Mouse (Mus musculus) limb, embryonic 13.5 days (tissue): ENCODE measurements around the gene Lpp. TPM values are rescaled to one million over a fixed set of nuclear protein-coding genes. Genes with fewer than 3 reads are reported as not detected.

Source experiments
- ATAC-seq: fragments of 200-750 bp; cut with Nextera tagmentation; 2 replicates; pipeline ENCODE4 v1.8.0; 2017; ENCODE audit warnings: low read depth, moderate number of reproducible peaks, moderate TSS enrichment; ENCODE audit not compliant: low FRiP score
- H3K27ac ChIP-seq: fragments of 300-500 bp; sonication (generic); 2 replicates; pipeline ENCODE4 v1.5.1; 2015; ENCODE audit warnings: inconsistent platforms, mild to moderate bottlenecking, moderate library complexity
- H3K27me3 ChIP-seq: fragments of 300-500 bp; sonication (generic); 2 replicates; pipeline ENCODE4 v1.6.1; 2015; ENCODE audit warnings: mild to moderate bottlenecking, inconsistent platforms
- H3K36me3 ChIP-seq: fragments of 300-500 bp; sonication (generic); 2 replicates; pipeline ENCODE4 v1.6.1; 2015; ENCODE audit warnings: inconsistent platforms, mild to moderate bottlenecking, moderate library complexity
- H3K4me1 ChIP-seq: fragments of 300-500 bp; sonication (generic); 2 replicates; pipeline ENCODE4 v1.6.1; 2015; ENCODE audit warnings: inconsistent platforms
- H3K4me2 ChIP-seq: fragments of 300-500 bp; sonication (generic); replicated peaks from 2 replicates; pipeline ENCODE4 v1.6.1; 2015; ENCODE audit warnings: inconsistent platforms, mild to moderate bottlenecking, moderate library complexity
- H3K4me3 ChIP-seq: fragments of 300-500 bp; sonication (generic); 2 replicates; pipeline ENCODE4 v1.5.1; 2015; ENCODE audit warnings: moderate library complexity, mild to moderate bottlenecking, inconsistent platforms
- H3K9ac ChIP-seq: fragments of 300-500 bp; sonication (generic); 2 replicates; pipeline ENCODE4 v1.6.1; 2015; ENCODE audit warnings: mild to moderate bottlenecking, inconsistent platforms
- H3K9me3 ChIP-seq: fragments of 300-500 bp; sonication (generic); 2 replicates; pipeline ENCODE4 v1.6.1; 2016; ENCODE audit warnings: inconsistent platforms
- WGBS: fragments of 180-500 bp; shearing (Covaris S2); methylation state at CpG from one replicate; pipeline ENCODE4 v1.1.7; 2015; 5-methylcytosine and 5-hydroxymethylcytosine counted together
- polyA plus RNA-seq: library from polyadenylated mRNA; unstranded; fragments of >200 nt; fragmentation: Nextera tagmentation; extraction: Ambion mirVana; gene quantifications from 2 replicates; pipeline ENCODE4 v1.2.1, GENCODE M21; 2015

The Lpp gene
- polyA plus RNA-seq, 1 experiment from 2014 or later: 56.0 TPM

- no peaks in the 10 kb centered on the region for H3K27me3 ChIP-seq
- no peak overlapping the region for H3K27ac ChIP-seq
- ATAC-seq: no peak
- H3K9me3 ChIP-seq: no peaks in the 10 kb centered on the region
- H3K4me1 ChIP-seq: no peaks in the 10 kb centered on the region
- no peak overlapping the region for H3K4me2 ChIP-seq
- no peak overlapping the region for H3K9ac ChIP-seq
- H3K4me3 ChIP-seq: no peak overlapping the region
- H3K36me3 ChIP-seq: no peaks in the 10 kb centered on the region
Observed at GRCm38 (mm10) chr16:24376478-24376877, 16.8 kb upstream of the Lpp start.

GRCm38 (mm10) chr16:24390596-24390995 lies 2.7 kb upstream of the Lpp start:
- Histone ChIP-seq H3K9ac (no peak overlapping the region), H3K4me2 (no peak overlapping the region), H3K9me3 (no peaks in the 10 kb centered on the region), H3K27ac (no peak overlapping the region), H3K36me3 (no peaks in the 10 kb centered on the region), H3K27me3 (no peaks in the 10 kb centered on the region), H3K4me1 (peaks cover 21% of the 10 kb centered on the region), H3K4me3 (no peak overlapping the region)
- WGBS: 84% methylated on average over 5 of the region's 5 CpGs
- no peak for ATAC-seq

DNA sequence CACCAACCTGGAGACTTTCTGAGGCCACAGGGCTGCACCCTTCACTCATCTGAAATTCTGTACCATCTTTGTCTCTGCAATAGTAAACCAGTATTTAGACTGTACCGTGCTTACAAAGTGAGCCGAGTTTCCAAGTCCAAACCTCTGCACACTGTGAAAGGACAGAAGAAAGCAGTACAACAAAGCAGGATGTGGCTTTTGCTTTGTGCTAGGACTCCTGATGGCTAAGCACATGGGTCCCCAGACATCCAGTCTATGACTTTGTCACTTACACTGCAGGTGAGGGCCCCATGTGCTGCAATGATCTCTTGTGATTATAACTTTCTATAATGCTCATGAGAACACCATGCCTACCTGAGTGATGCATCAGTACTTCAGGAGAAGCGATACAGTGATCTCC lies 2.2 kb upstream of the Lpp start:
- Histone ChIP-seq H3K27me3 (no peaks in the 10 kb centered on the region), H3K27ac (no peak overlapping the region), H3K4me2 (no peak overlapping the region), H3K36me3 (no peaks in the 10 kb centered on the region), H3K4me1 (peaks cover 21% of the 10 kb centered on the region), H3K9ac (no peak overlapping the region), H3K4me3 (no peak overlapping the region), H3K9me3 (no peaks in the 10 kb centered on the region)
- no peak for ATAC-seq
- WGBS: 90% methylated on average over 3 of the region's 3 CpGs

- peak overlapping the region; percentile 73 for H3K4me2 ChIP-seq
- H3K27me3 ChIP-seq: no peaks in the 10 kb centered on the region
- 0 out of 2 replicates have a peak overlapping the region, but pooled peaks have one; percentile 85 for H3K4me3 ChIP-seq
- H3K9ac ChIP-seq: no peak overlapping the region
- no peak for ATAC-seq
- no peaks in the 10 kb centered on the region for H3K9me3 ChIP-seq
- H3K36me3 ChIP-seq: no peaks in the 10 kb centered on the region
- peaks cover 29% of the 10 kb centered on the region for H3K4me1 ChIP-seq
- WGBS: 88% methylated on average over 7 of the region's 7 CpGs
- peak overlapping the region; percentile 97; the same call in 1 of the 2 replicates for H3K27ac ChIP-seq
Observed at GRCm38 (mm10) chr16:24391901-24392300, 1.4 kb upstream of the Lpp start.

DNA sequence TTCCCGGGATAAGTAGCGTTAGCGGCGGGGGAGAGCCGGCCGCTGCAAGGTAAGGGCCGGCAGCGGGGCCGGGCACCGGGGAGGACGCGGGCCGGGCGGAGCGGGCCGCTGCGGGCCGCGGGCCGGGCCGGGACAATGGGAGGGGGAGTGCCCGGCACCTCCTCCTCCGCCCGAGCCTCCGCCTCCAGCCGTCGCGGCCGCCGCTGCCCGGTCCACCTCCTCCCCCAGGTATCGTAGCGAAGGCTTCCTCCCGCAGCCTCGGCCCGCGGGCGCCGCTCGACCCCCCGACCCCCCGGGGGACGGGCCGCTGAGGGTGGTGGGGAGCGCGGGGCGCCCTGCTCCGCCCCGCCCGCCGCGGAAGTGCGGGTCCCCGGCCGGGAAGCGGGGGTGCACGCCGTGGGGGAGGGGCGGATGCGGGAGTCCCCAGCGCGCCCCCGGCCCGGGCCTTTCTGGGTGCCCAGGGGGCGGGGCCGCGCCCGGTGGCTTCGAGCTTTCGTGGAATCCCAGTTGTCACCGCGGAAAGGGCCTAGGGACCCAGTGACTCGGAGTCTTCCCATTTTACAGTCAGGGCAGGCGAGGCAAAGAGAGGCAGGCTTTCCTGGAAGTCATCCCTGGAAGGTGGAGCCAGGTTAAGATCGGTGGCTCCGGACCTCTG lies 376 bp downstream of the Lpp start:
- H3K4me1 ChIP-seq: peaks cover 44% of the 10 kb centered on the region
- no peaks in the 10 kb centered on the region for H3K27me3 ChIP-seq
- H3K27ac ChIP-seq: peak overlapping the region; percentile 97
- peak overlapping the region; percentile 97 for H3K9ac ChIP-seq
- no peaks in the 10 kb centered on the region for H3K9me3 ChIP-seq
- peak overlapping the region; percentile 73 for H3K4me2 ChIP-seq
- peak overlapping the region; percentile 85 for H3K4me3 ChIP-seq
- no peaks in the 10 kb centered on the region for H3K36me3 ChIP-seq
- under 1% methylated on average over 35 of the region's 76 CpGs for WGBS
- ATAC-seq: peak; percentile 48

DNA sequence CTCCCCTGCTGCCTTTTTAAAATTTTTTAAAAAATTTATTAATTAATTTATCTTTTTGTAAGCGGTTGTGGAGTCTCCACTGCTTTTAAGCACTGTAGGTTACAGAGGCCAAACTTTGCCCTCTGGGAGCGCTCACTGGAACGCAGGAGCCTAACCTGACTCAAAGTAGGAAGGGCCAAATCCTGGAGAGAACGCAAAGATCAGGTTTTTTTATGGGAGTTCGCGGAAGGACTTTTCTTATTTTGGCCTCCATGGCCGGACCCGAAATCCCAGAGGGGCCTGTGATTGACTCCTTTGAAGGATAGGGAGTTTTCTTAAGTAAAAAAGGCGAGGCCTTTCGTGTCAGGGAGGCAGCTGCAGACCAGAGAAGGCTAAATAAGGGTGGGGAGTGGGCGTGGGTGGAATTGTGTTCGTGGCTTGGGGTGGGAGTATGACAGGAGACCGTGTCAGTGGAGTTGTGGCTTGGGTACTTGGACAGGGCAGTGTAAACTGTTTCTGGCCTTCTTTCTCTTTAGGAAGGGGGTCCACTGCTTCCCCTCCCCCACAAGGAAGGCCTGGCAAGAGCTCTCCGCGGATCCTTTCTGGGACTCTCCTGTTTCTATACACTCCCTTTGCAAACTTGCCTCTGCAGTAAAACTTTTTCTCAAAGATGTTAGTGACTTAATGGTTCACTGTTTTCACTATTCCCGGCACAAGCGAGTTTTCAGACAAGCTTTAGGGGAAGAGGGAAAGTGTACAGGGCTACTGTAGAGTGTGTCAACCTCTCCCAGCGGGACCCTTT lies 1.1 kb downstream of the Lpp start:
- H3K4me2 ChIP-seq: peak overlapping the region; percentile 73
- ATAC-seq: no peak
- H3K36me3 ChIP-seq: no peaks in the 10 kb centered on the region
- H3K9ac ChIP-seq: peak overlapping the region; percentile 97
- H3K27me3 ChIP-seq: no peaks in the 10 kb centered on the region
- H3K4me3 ChIP-seq: peak overlapping the region; percentile 85
- peak overlapping the region; percentile 97 for H3K27ac ChIP-seq
- no peaks in the 10 kb centered on the region for H3K9me3 ChIP-seq
- H3K4me1 ChIP-seq: peaks cover 49% of the 10 kb centered on the region
- WGBS: 4% methylated on average over 18 of the region's 18 CpGs

GRCm38 (mm10) chr16:24395100-24395499 lies 1.8 kb downstream of the Lpp start:
- peak overlapping the region; percentile 97; the same call in 1 of the 2 replicates for H3K27ac ChIP-seq
- H3K4me2 ChIP-seq: peak overlapping the region; percentile 73
- H3K4me3 ChIP-seq: peak overlapping the region; percentile 85
- no peak overlapping the region for H3K9ac ChIP-seq
- no peaks in the 10 kb centered on the region for H3K27me3 ChIP-seq
- no peaks in the 10 kb centered on the region for H3K9me3 ChIP-seq
- H3K36me3 ChIP-seq: no peaks in the 10 kb centered on the region
- no peak for ATAC-seq
- WGBS: 68% methylated on average over 2 of the region's 2 CpGs
- peaks cover 49% of the 10 kb centered on the region for H3K4me1 ChIP-seq

- H3K4me1 ChIP-seq: peaks cover 49% of the 10 kb centered on the region
Observed at GRCm38 (mm10) chr16:24396504-24396903, 3.2 kb downstream of the Lpp start.

GRCm38 (mm10) chr16:24398476-24398875 lies 5.2 kb downstream of the Lpp start:
- Histone ChIP-seq H3K9ac (no peak overlapping the region), H3K27me3 (no peaks in the 10 kb centered on the region), H3K4me3 (no peak overlapping the region), H3K4me2 (no peak overlapping the region), H3K27ac (no peak overlapping the region), H3K9me3 (no peaks in the 10 kb centered on the region), H3K36me3 (peaks cover 7% of the 10 kb centered on the region), H3K4me1 (peaks cover 39% of the 10 kb centered on the region)
- no peak for ATAC-seq
- 14% methylated on average over 4 of the region's 4 CpGs for WGBS

More at GRCm38 (mm10) chr16:24396504-24396903, 3.2 kb downstream of the Lpp start:
- no peaks in the 10 kb centered on the region for H3K27me3 ChIP-seq
- WGBS: 82% methylated on average over 7 of the region's 7 CpGs
- H3K9ac ChIP-seq: no peak overlapping the region
- H3K9me3 ChIP-seq: no peaks in the 10 kb centered on the region
- no peak overlapping the region for H3K4me3 ChIP-seq
- no peak for ATAC-seq
- H3K27ac ChIP-seq: no peak overlapping the region
- H3K4me2 ChIP-seq: 0 out of 2 replicates have a peak overlapping the region, but pooled peaks have one; percentile 0
- H3K36me3 ChIP-seq: peaks cover 4% of the 10 kb centered on the region; the same call in 1 of the 2 replicates

DNA sequence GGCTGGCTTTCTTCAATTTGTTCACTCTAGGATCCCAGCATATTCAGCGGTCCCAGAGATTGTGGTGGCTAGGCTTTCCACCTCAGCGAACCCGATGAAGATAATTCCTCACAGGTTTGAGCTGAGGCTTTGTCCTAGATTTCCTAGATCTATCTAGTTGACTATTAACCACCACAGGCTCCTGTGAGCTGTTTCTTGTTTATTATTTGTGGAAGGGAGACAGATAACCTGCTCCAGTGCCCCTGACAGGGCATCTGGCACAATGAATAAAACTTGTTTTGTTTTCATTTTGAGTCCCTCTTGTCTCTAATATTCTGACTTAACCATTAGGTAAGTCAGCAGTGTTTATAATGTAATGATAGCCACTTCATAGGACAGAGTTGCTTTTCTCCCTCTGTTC lies 5.6 kb downstream of the Lpp start:
- ATAC-seq: no peak
- peaks cover 11% of the 10 kb centered on the region for H3K36me3 ChIP-seq
- WGBS: 57% methylated on average over 3 of the region's 3 CpGs

DNA sequence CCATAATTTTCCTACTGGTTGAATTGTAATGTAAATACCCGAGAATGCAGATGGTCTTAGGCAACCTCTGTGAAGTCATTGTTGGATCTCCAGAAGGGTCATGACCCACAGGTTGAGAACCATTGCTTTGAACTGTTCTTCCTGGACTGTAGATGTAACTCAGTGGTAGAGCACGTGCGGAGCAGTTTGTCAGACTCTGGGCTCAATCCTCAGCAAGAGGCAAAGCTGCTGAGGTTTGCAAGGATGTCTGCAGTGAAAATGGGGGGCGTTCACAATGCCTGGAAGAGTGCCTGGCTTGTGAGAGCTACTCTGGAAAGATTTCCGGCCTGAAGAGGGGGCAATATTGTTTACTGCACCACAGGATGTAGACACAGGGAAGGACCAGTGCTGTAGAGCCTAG lies 6.2 kb downstream of the Lpp start:
- Histone ChIP-seq H3K27me3 (no peaks in the 10 kb centered on the region), H3K36me3 (peaks cover 17% of the 10 kb centered on the region), H3K4me3 (no peak overlapping the region), H3K4me1 (peaks cover 38% of the 10 kb centered on the region), H3K9me3 (no peaks in the 10 kb centered on the region), H3K9ac (no peak overlapping the region), H3K27ac (no peak overlapping the region), H3K4me2 (no peak overlapping the region)
- no peak for ATAC-seq
- 69% methylated on average over 5 of the region's 5 CpGs for WGBS

More for the DNA sequence above, 5.6 kb downstream of the Lpp start:
- no peak overlapping the region for H3K4me3 ChIP-seq
- peaks cover 39% of the 10 kb centered on the region for H3K4me1 ChIP-seq
- H3K4me2 ChIP-seq: no peak overlapping the region
- no peak overlapping the region for H3K27ac ChIP-seq
- H3K9me3 ChIP-seq: no peaks in the 10 kb centered on the region
- H3K27me3 ChIP-seq: no peaks in the 10 kb centered on the region
- H3K9ac ChIP-seq: no peak overlapping the region

- peaks cover 28% of the 10 kb centered on the region for H3K36me3 ChIP-seq
- no peak overlapping the region for H3K4me3 ChIP-seq
- peaks cover 7% of the 10 kb centered on the region; the same call in 1 of the 2 replicates for H3K9me3 ChIP-seq
- WGBS: 90% methylated on average over 2 of the region's 2 CpGs
- no peaks in the 10 kb centered on the region for H3K27me3 ChIP-seq
- no peak overlapping the region for H3K4me2 ChIP-seq
- peaks cover 29% of the 10 kb centered on the region for H3K4me1 ChIP-seq
- ATAC-seq: no peak
- no peak overlapping the region for H3K27ac ChIP-seq
- no peak overlapping the region for H3K9ac ChIP-seq
Observed at GRCm38 (mm10) chr16:24400776-24401175, 7.5 kb downstream of the Lpp start.
